Mouse (Mus musculus) NIH3T3 (cell line): Measurements from ENCODE around the gene Ube2e3.

Experiments used
- DNase-seq: peaks from one replicate; pipeline ENCODE4 v3.0.0-alpha.2; 2012; ENCODE audit warnings: low read depth

Gene Ube2e3

GRCm38 (mm10) chr2:78867726-78868510 lies at the start of gene Ube2e3:
TSS of gene Ube2e3 (plus strand) at chr2:78868124.
- DNase-seq: peak; percentile 53

GRCm38 (mm10) chr2:78829887-78830286 lies 38.0 kb upstream of the Ube2e3 start:
- no peak for DNase-seq

GRCm38 (mm10) chr2:78841494-78842224 lies 26.3 kb upstream of the Ube2e3 start:
- no peak for DNase-seq

- no peak for DNase-seq
These were observed 23.6 kb upstream of the Ube2e3 start for GRCm38 (mm10) chr2:78844365-78844764.

GRCm38 (mm10) chr2:78845274-78845673 lies 22.6 kb upstream of the Ube2e3 start:
- no peak for DNase-seq

GRCm38 (mm10) chr2:78845717-78846116 lies 22.2 kb upstream of the Ube2e3 start:
- DNase-seq: no peak

- no peak for DNase-seq
These were observed 13.6 kb upstream of the Ube2e3 start for GRCm38 (mm10) chr2:78854315-78854714.

- DNase-seq: no peak
These were observed 9.3 kb upstream of the Ube2e3 start for GRCm38 (mm10) chr2:78858628-78859027.

GRCm38 (mm10) chr2:78859266-78860087 lies 8.4 kb upstream of the Ube2e3 start:
- no peak for DNase-seq

- DNase-seq: no peak
These were observed 7.9 kb upstream of the Ube2e3 start for GRCm38 (mm10) chr2:78860088-78860372.

- no peak for DNase-seq
These were observed 3.8 kb upstream of the Ube2e3 start for GRCm38 (mm10) chr2:78864116-78864515.

- no peak for DNase-seq
These were observed 3.1 kb upstream of the Ube2e3 start for GRCm38 (mm10) chr2:78864866-78865265.

GRCm38 (mm10) chr2:78868511-78868854 lies 559 bp downstream of the Ube2e3 start:
- DNase-seq: peak; percentile 93

GRCm38 (mm10) chr2:78868951-78869720 lies 1.2 kb downstream of the Ube2e3 start:
- DNase-seq: peak; percentile 91

- DNase-seq: peak; percentile 53
These were observed 2.0 kb downstream of the Ube2e3 start for GRCm38 (mm10) chr2:78869721-78870442.

- DNase-seq: peak; percentile 19
These were observed 2.6 kb downstream of the Ube2e3 start for GRCm38 (mm10) chr2:78870443-78871025.

- DNase-seq: peak; percentile 54
These were observed 4.3 kb downstream of the Ube2e3 start for GRCm38 (mm10) chr2:78871971-78872860.

GRCm38 (mm10) chr2:78873946-78874345 lies 6.0 kb downstream of the Ube2e3 start:
- DNase-seq: no peak

- DNase-seq: no peak
These were observed 8.1 kb downstream of the Ube2e3 start for GRCm38 (mm10) chr2:78876002-78876401.

GRCm38 (mm10) chr2:78882068-78882467 lies 14.1 kb downstream of the Ube2e3 start:
- no peak for DNase-seq
